Mouse (Mus musculus) midbrain, embryonic 14.5 days (tissue): ENCODE data around the gene Ddx28. TPM values are rescaled to one million over a fixed set of nuclear protein-coding genes. Genes with fewer than 3 reads are reported as not detected.

Experiments
- ATAC-seq: fragments of 200-750 bp; cut with Nextera tagmentation; 2 replicates; pipeline ENCODE4 v1.8.0; 2017; ENCODE audit warnings: moderate number of reproducible peaks, moderate library complexity; ENCODE audit not compliant: low FRiP score, low TSS enrichment
- DNase-seq: peaks from one replicate; pipeline ENCODE4 v3.0.0-alpha.2; 2015
- H3K27ac ChIP-seq: fragments of 300-500 bp; sonication (generic); replicated peaks from 2 replicates; pipeline ENCODE4 v1.5.1; 2014; ENCODE audit warnings: mild to moderate bottlenecking, low read depth, low read length, moderate library complexity
- H3K27me3 ChIP-seq: fragments of 300-500 bp; sonication (generic); 2 replicates; pipeline ENCODE4 v1.6.1; 2014; ENCODE audit warnings: low read length, control low read depth, mixed read lengths; ENCODE audit not compliant: control insufficient read depth, insufficient read depth
- H3K36me3 ChIP-seq: fragments of 300-500 bp; sonication (generic); 2 replicates; pipeline ENCODE4 v1.6.1; 2014; ENCODE audit warnings: low read length, control low read depth; ENCODE audit not compliant: control insufficient read depth, insufficient read depth
- H3K4me1 ChIP-seq: fragments of 300-500 bp; sonication (generic); 2 replicates; pipeline ENCODE4 v1.6.1; 2014; ENCODE audit warnings: mild to moderate bottlenecking, antibody characterized with exemption, low read length, control low read depth; ENCODE audit not compliant: control insufficient read depth, insufficient read depth
- H3K4me2 ChIP-seq: fragments of 300-500 bp; sonication (generic); 2 replicates; pipeline ENCODE4 v1.6.1; 2014; ENCODE audit warnings: mild to moderate bottlenecking, low read length, moderate library complexity
- H3K4me3 ChIP-seq: fragments of 300-500 bp; sonication (generic); replicated peaks from 2 replicates; pipeline ENCODE4 v1.5.1; 2014; ENCODE audit warnings: low read depth, low read length
- H3K9ac ChIP-seq: fragments of 300-500 bp; sonication (generic); replicated peaks from 2 replicates; pipeline ENCODE4 v1.6.1; 2014; ENCODE audit warnings: mild to moderate bottlenecking, low read length, moderate library complexity
- H3K9me3 ChIP-seq: fragments of 300-500 bp; sonication (generic); 2 replicates; pipeline ENCODE4 v1.6.1; 2016; ENCODE audit warnings: low read length, control low read depth, mixed read lengths; ENCODE audit not compliant: control insufficient read depth
- WGBS: fragments of 180-500 bp; shearing (Covaris S2); extraction: QIAGEN DNeasy Blood & Tissue Kit; methylation state at CpG from one replicate; pipeline ENCODE4 v1.1.7; 2014; 5-methylcytosine and 5-hydroxymethylcytosine counted together
- polyA plus RNA-seq: library from polyadenylated mRNA; unstranded; fragments of >200 nt; fragmentation: Nextera tagmentation; extraction: Ambion mirVana; gene quantifications from 2 replicates; pipeline ENCODE4 v1.2.1, GENCODE M21; 2014

Gene Ddx28
- polyA plus RNA-seq, 1 experiment from 2014 or later = 21.1 TPM

DNA sequence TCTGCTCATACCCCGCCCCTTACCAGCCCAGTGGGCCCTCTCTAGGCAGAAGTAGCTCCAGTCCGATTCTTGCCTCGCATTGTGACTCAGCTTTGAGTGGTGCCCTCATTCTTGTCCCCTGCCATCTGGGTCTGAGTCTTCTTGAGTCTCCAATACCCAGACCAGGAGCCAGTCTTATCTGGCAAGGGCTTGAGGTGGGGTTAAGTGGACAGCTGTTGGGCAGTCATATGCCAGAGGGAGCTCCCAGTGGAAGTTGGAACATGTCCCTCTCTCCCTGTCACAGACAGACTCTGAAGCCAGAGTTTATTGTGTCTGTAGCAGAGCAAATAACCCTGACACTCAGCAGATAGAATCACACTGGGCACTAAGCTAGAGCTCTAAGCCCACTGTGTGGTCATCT, 39.4 kb upstream of the Ddx28 start:
- H3K9me3 ChIP-seq = no peaks in the 10 kb centered on the region
- no peaks in the 10 kb centered on the region for H3K4me1 ChIP-seq
- H3K9ac ChIP-seq = no peak overlapping the region
- no peak for ATAC-seq
- no peak overlapping the region for H3K27ac ChIP-seq
- WGBS = 86% methylated on average over 3 of the region's 3 CpGs
- no peaks in the 10 kb centered on the region for H3K27me3 ChIP-seq
- no peak overlapping the region for H3K4me3 ChIP-seq
- no peak for DNase-seq
- no peak overlapping the region for H3K4me2 ChIP-seq
- H3K36me3 ChIP-seq = peaks cover 43% of the 10 kb centered on the region

- 88% methylated on average over 6 of the region's 6 CpGs for WGBS
Observed at GRCm38 (mm10) chr8:106049840-106050239, 38.2 kb upstream of the Ddx28 start.

GRCm38 (mm10) chr8:106047854-106048630, 36.4 kb upstream of the Ddx28 start:
- Histone ChIP-seq H3K4me2 (no peak overlapping the region), H3K27ac (no peak overlapping the region), H3K4me1 (no peaks in the 10 kb centered on the region), H3K9ac (no peak overlapping the region), H3K27me3 (no peaks in the 10 kb centered on the region), H3K9me3 (no peaks in the 10 kb centered on the region), H3K36me3 (peaks cover 41% of the 10 kb centered on the region), H3K4me3 (no peak overlapping the region)
- WGBS = 83% methylated on average over 5 of the region's 5 CpGs
- DNase-seq (no peak), ATAC-seq (no peak)

More at GRCm38 (mm10) chr8:106049840-106050239, 38.2 kb upstream of the Ddx28 start:
- no peaks in the 10 kb centered on the region for H3K9me3 ChIP-seq
- H3K4me1 ChIP-seq = no peaks in the 10 kb centered on the region
- no peak overlapping the region for H3K4me2 ChIP-seq
- ATAC-seq (no peak), DNase-seq (no peak)
- H3K36me3 ChIP-seq = peaks cover 47% of the 10 kb centered on the region
- no peak overlapping the region for H3K4me3 ChIP-seq
- no peak overlapping the region for H3K27ac ChIP-seq
- H3K27me3 ChIP-seq = no peaks in the 10 kb centered on the region
- no peak overlapping the region for H3K9ac ChIP-seq

DNA sequence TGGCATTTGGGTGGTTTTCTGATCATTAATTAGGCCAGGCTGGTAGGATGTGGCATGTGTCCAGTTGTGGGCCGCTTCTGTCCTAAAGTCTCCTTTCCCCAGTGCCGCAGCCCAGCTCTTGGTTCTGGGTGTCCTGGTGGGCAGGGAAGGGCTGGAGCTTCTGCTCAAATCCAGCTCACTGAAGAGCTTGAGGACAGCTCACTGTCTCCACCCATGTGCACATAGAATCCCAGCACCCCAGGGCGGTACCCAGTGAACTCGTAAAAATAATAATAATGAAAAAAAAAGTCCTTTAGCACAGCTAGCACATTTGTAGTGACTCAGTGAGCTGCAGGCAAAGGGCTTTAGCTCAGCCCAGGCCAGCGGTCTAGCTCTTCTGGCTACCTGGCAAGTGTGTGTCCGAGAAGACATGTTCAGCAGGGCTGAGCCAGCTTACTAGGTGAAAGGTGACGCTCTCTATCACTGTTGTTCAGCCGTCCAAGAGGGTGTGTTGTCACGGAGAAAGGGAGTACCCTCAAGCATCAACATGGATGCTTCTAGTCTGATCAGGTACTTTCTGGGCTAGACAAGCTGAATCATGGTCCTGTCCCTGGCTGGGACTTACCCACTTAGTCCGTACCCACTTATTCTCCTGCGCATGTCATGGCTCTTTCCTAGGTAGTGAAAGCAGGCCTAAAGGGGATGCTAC, 35.3 kb upstream of the Ddx28 start:
- Histone ChIP-seq H3K9me3 (no peaks in the 10 kb centered on the region), H3K27ac (no peak overlapping the region), H3K4me1 (no peaks in the 10 kb centered on the region), H3K27me3 (no peaks in the 10 kb centered on the region), H3K4me3 (no peak overlapping the region), H3K36me3 (peaks cover 31% of the 10 kb centered on the region), H3K9ac (no peak overlapping the region), H3K4me2 (no peak overlapping the region)
- ATAC-seq = no peak
- no peak for DNase-seq
- WGBS = 92% methylated on average over 11 of the region's 11 CpGs

GRCm38 (mm10) chr8:106044151-106044550, 32.5 kb upstream of the Ddx28 start:
- Histone ChIP-seq H3K36me3 (peaks cover 12% of the 10 kb centered on the region; the same call in 1 of the 2 replicates), H3K4me3 (no peak overlapping the region), H3K4me1 (no peaks in the 10 kb centered on the region), H3K9ac (no peak overlapping the region), H3K9me3 (no peaks in the 10 kb centered on the region), H3K27ac (no peak overlapping the region), H3K4me2 (no peak overlapping the region), H3K27me3 (no peaks in the 10 kb centered on the region)
- ATAC-seq (no peak), DNase-seq (no peak)
- WGBS = 89% methylated on average over 3 of the region's 3 CpGs

GRCm38 (mm10) chr8:106043055-106043454, 31.4 kb upstream of the Ddx28 start:
- H3K4me3 ChIP-seq = no peak overlapping the region
- H3K27ac ChIP-seq = no peak overlapping the region
- H3K9ac ChIP-seq = no peak overlapping the region
- H3K4me1 ChIP-seq = no peaks in the 10 kb centered on the region
- DNase-seq = no peak
- no peaks in the 10 kb centered on the region for H3K9me3 ChIP-seq
- no peak for ATAC-seq
- H3K4me2 ChIP-seq = no peak overlapping the region
- H3K27me3 ChIP-seq = no peaks in the 10 kb centered on the region
- H3K36me3 ChIP-seq = peaks cover 12% of the 10 kb centered on the region; the same call in 1 of the 2 replicates
- 72% methylated on average over 2 of the region's 2 CpGs for WGBS

DNA sequence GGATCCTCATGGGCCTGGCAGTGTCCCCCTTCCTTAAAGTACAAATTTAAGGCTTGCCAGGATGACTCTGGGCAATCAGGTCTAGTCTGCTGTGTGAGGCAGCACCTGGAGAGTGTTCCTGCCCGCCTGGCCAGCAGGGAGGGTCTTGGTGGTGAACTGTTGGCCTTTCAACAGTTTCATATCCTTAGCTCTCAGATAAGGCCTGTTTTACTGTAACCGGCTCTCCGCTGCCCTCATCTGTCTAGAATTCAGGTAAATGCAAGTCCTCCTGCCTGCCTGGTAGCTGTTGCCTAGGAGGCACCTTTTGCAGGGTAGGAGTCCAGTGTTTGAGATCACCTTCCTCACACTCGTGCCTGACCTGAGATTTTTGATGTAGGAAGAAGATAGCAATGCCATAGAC, 28.5 kb upstream of the Ddx28 start:
- H3K4me3 ChIP-seq = no peak overlapping the region
- H3K4me2 ChIP-seq = no peak overlapping the region
- no peaks in the 10 kb centered on the region for H3K9me3 ChIP-seq
- no peak overlapping the region for H3K9ac ChIP-seq
- 0 out of 2 replicates have a peak, but pooled peaks cover 7% of the 10 kb centered on the region for H3K36me3 ChIP-seq
- DNase-seq = no peak
- WGBS = 79% methylated on average over 4 of the region's 4 CpGs
- no peaks in the 10 kb centered on the region for H3K4me1 ChIP-seq
- no peak overlapping the region for H3K27ac ChIP-seq
- ATAC-seq = no peak
- H3K27me3 ChIP-seq = no peaks in the 10 kb centered on the region

DNA sequence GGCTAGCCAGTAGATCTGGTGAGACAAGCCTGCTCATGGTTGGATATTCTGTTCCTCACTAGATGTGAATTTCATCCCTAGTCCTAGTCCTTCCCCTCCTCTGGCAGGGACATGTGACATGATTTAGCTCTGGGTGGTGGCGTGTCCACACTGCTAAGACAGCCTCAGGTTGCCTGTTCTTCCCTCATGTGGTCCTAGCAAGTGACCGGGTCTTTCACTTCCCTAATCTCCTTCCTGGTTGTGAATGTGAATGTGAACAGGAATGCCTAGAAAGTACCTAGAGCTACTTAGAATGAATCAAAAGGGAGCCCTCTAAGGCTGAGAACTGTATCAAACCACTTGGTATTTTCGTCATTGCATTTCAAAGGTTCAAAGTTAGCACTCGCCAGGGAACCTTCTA, 27.9 kb upstream of the Ddx28 start:
- 86% methylated on average over 4 of the region's 4 CpGs for WGBS
- no peak overlapping the region for H3K4me2 ChIP-seq
- H3K4me1 ChIP-seq = no peaks in the 10 kb centered on the region
- DNase-seq (no peak), ATAC-seq (no peak)
- H3K27me3 ChIP-seq = no peaks in the 10 kb centered on the region
- no peak overlapping the region for H3K9ac ChIP-seq
- H3K9me3 ChIP-seq = no peaks in the 10 kb centered on the region
- H3K36me3 ChIP-seq = 0 out of 2 replicates have a peak, but pooled peaks cover 2% of the 10 kb centered on the region
- no peak overlapping the region for H3K27ac ChIP-seq
- H3K4me3 ChIP-seq = no peak overlapping the region

- no peak overlapping the region for H3K27ac ChIP-seq
- no peaks in the 10 kb centered on the region for H3K4me1 ChIP-seq
- 93% methylated on average over 10 of the region's 10 CpGs for WGBS
- no peak overlapping the region for H3K4me3 ChIP-seq
- ATAC-seq = no peak
- H3K36me3 ChIP-seq = 0 out of 2 replicates have a peak, but pooled peaks cover 5% of the 10 kb centered on the region
- no peaks in the 10 kb centered on the region for H3K27me3 ChIP-seq
- no peak overlapping the region for H3K4me2 ChIP-seq
- H3K9ac ChIP-seq = no peak overlapping the region
- no peak for DNase-seq
- H3K9me3 ChIP-seq = no peaks in the 10 kb centered on the region
Observed at GRCm38 (mm10) chr8:106038721-106039120, 27.0 kb upstream of the Ddx28 start.
